Mouse (Mus musculus): ENCODE measurements at regions not wholly inside any gene's neighbourhood (a gene's known extent, or its start where the extent isn't known, plus 50 kb on each side); places are given as distances from the start of the nearest gene placed in this dataset.

GRCm38 (mm10) chr15:30029257-30029899 lies 143.0 kb upstream of the Ctnnd2 start:
- peak; percentile 34 for DNase-seq (ENCODE audit: low read depth, low spot score)

GRCm38 (mm10) chr15:30035367-30035766 lies 137.0 kb upstream of the Ctnnd2 start:
- DNase-seq (ENCODE audit: low read depth, low spot score), result no peak

GRCm38 (mm10) chr15:30050851-30051250 lies 121.5 kb upstream of the Ctnnd2 start:
- no peak for DNase-seq (ENCODE audit: low read depth, low spot score)

- DNase-seq (ENCODE audit: low read depth, low spot score), result no peak
These were observed 112.6 kb upstream of the Ctnnd2 start for GRCm38 (mm10) chr15:30059808-30060207.

- DNase-seq (ENCODE audit: low read depth, low spot score), result no peak
These were observed 111.7 kb upstream of the Ctnnd2 start for GRCm38 (mm10) chr15:30060505-30061342.

GRCm38 (mm10) chr15:30071668-30072067 lies 100.7 kb upstream of the Ctnnd2 start:
- no peak for DNase-seq (ENCODE audit: low read depth, low spot score)

- DNase-seq (ENCODE audit: low read depth, low spot score), result no peak
These were observed 100.1 kb upstream of the Ctnnd2 start for GRCm38 (mm10) chr15:30072301-30072700.

GRCm38 (mm10) chr15:30087120-30087519 lies 85.3 kb upstream of the Ctnnd2 start:
- no peak for DNase-seq (ENCODE audit: low read depth, low spot score)

GRCm38 (mm10) chr15:30122061-30122460 lies 50.3 kb upstream of the Ctnnd2 start:
- DNase-seq (ENCODE audit: low read depth, low spot score), result no peak

Measured in WW6 (cell line).